Mouse (Mus musculus) heart, embryonic 14.5 days (tissue): ENCODE measurements around the gene Gm43518. TPM values are rescaled to one million over a fixed set of nuclear protein-coding genes. Genes with fewer than 3 reads are reported as not detected.

Source experiments
- ATAC-seq: fragments of 200-750 bp; cut with Nextera tagmentation; 2 replicates; pipeline ENCODE4 v1.8.0; 2017; ENCODE audit warnings: low read depth, moderate TSS enrichment; ENCODE audit not compliant: insufficient number of reproducible peaks, insufficient read depth, low FRiP score
- H3K27ac ChIP-seq, 2 experiments: fragments of 200-500 bp in 1 of 2; fragments of 300-500 bp in 1 of 2; sonication (generic) in 1 of 2; replicated peaks in 1 of 2; 2 replicates each; pipeline ENCODE4 v1.5.1; 2012 to 2014; ENCODE audit warnings: low read depth in 2 of 2, low read length in 2 of 2, control low read depth in 1 of 2, mild to moderate bottlenecking in 1 of 2, mixed read lengths in 1 of 2; ENCODE audit not compliant: control insufficient read depth in 1 of 2, insufficient read depth in 1 of 2
- H3K27me3 ChIP-seq: fragments of 300-500 bp; sonication (generic); 2 replicates; pipeline ENCODE4 v1.6.1; 2014; ENCODE audit warnings: mild to moderate bottlenecking, low read length, control low read depth; ENCODE audit not compliant: control insufficient read depth, insufficient read depth
- H3K36me3 ChIP-seq: fragments of 300-500 bp; sonication (generic); 2 replicates; pipeline ENCODE4 v1.6.1; 2014; ENCODE audit warnings: mild to moderate bottlenecking, control low read depth, low read length, mixed read lengths; ENCODE audit not compliant: control insufficient read depth, insufficient read depth
- H3K4me1 ChIP-seq, 2 experiments: fragments of 200-500 bp in 1 of 2; fragments of 300-500 bp in 1 of 2; sonication (generic) in 1 of 2; 2 replicates each; pipeline ENCODE4 v1.6.1; 2012 to 2014; ENCODE audit warnings: low read length in 2 of 2, control low read depth in 1 of 2, mixed read lengths in 1 of 2; ENCODE audit not compliant: control insufficient read depth in 2 of 2, insufficient read depth in 2 of 2
- H3K4me2 ChIP-seq: fragments of 300-500 bp; sonication (generic); 2 replicates; pipeline ENCODE4 v1.6.1; 2014; ENCODE audit warnings: mild to moderate bottlenecking, low read length
- H3K4me3 ChIP-seq, 2 experiments: fragments of 200-500 bp in 1 of 2; fragments of 300-500 bp in 1 of 2; sonication (generic) in 1 of 2; 2 replicates each; pipeline ENCODE4 v1.5.1; 2012 to 2014; ENCODE audit warnings: low read length in 2 of 2, mild to moderate bottlenecking in 2 of 2, control low read depth in 1 of 2, low read depth in 1 of 2, moderate library complexity in 1 of 2; ENCODE audit not compliant: control insufficient read depth in 1 of 2, insufficient read depth in 1 of 2
- H3K9ac ChIP-seq: fragments of 300-500 bp; sonication (generic); 2 replicates; pipeline ENCODE4 v1.6.1; 2014; ENCODE audit warnings: mild to moderate bottlenecking, low read length
- H3K9me3 ChIP-seq: fragments of 300-500 bp; sonication (generic); 2 replicates; pipeline ENCODE4 v1.6.1; 2016; ENCODE audit warnings: low read length, control low read depth; ENCODE audit not compliant: control insufficient read depth
- WGBS: fragments of 180-500 bp; shearing (Covaris S2); extraction: QIAGEN DNeasy Blood & Tissue Kit; methylation state at CpG from one replicate; pipeline ENCODE4 v1.1.7; 2014; 5-methylcytosine and 5-hydroxymethylcytosine counted together
- polyA plus RNA-seq: library from polyadenylated mRNA; unstranded; fragments of >200 nt; fragmentation: Nextera tagmentation; extraction: Ambion mirVana; gene quantifications from 2 replicates; pipeline ENCODE4 v1.2.1, GENCODE M21; 2014

The Gm43518 gene
- polyA plus RNA-seq, 1 experiment from 2014 or later = 1.4 TPM

GRCm38 (mm10) chr5:123970576-123970975 is 43.4 kb downstream of the Gm43518 start:
- WGBS = 72% methylated on average over 4 of the region's 4 CpGs
- H3K9ac ChIP-seq = no peak overlapping the region

DNA sequence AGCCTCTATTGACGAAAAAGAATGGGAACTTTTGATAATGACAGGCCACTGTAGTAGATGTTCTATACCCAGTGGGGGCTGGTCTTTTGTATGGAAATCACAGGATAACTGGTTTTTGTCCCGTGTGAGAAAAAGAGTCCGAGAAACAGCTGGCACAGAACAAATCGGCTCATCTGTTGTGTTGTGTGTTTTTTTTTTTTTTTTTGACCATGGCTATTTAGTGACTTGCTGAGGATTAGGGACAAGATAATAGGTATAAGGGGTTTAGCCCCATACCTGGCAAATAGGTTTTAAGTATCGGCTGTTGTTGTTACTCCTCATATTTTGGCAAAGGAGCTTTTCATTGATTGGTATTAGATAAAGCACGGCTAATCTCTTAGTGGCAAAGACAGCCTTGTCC is 45.2 kb downstream of the Gm43518 start:
- 68% methylated on average over 6 of the region's 6 CpGs for WGBS
- Histone ChIP-seq H3K27ac (no peak overlapping the region), H3K4me1 (peaks cover 7 to 8% of the 10 kb centered on the region in 2 experiments; a peak in 3 of 4 replicates), H3K9ac (no peak overlapping the region), H3K36me3 (no peaks in the 10 kb centered on the region), H3K4me2 (no peak overlapping the region), H3K27me3 (no peaks in the 10 kb centered on the region; the same call in 1 of the 2 replicates), H3K4me3 (no peak overlapping the region), H3K9me3 (no peaks in the 10 kb centered on the region)
- no peak for ATAC-seq

More at GRCm38 (mm10) chr5:123970576-123970975, 43.4 kb downstream of the Gm43518 start:
- Histone ChIP-seq H3K27ac (no peak overlapping the region), H3K9me3 (no peaks in the 10 kb centered on the region), H3K4me1 (peaks cover 4 to 7% of the 10 kb centered on the region in 2 experiments; a peak in 3 of 4 replicates), H3K4me2 (no peak overlapping the region), H3K27me3 (no peaks in the 10 kb centered on the region; the same call in 1 of the 2 replicates), H3K36me3 (no peaks in the 10 kb centered on the region), H3K4me3 (no peak overlapping the region)
- no peak for ATAC-seq

DNA sequence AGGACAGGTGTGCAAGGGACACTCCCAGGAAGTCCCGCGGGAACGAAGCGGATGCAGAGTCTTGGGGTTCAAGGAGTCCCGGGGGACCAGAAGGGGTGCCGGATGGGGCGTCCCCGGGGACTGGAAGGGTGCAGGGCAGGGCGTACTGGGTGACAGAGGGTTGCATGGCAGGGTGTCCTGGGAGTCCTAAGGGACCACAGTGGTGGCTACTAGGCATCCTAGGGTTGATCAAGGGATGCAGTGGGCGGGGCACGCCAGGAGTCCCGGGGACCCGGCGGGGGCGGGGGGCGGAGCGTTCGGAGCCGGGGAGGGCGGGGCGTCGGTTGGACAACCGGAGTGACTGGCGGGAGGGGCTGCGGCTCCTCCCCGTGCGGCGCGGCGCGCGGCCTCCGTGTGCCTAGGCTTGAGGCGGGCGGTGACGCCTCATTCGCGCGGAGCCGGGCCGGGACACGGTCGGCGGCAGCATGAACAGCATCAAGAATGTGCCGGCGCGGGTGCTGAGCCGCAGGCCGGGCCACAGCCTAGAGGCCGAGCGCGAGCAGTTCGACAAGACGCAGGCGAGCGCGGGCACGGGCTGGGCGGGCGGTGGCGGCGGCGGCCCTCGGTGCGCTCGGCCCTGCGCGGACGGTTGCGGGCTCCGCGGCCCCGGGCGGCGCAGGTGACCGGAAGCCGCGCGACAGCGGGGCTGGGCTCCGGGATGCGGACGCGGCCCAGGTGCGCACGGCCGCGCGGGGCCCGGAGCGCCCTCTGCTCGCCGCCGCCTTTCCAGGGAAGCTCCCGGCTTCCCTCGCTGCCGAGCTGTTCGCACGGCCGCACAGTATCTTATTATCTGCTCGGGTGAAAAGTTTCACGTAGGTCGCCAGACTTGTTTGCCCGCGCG is 46.3 kb downstream of the Gm43518 start, which contains the start of gene Hip1r:
Hip1r (plus strand) TSS at position 330 of the 880 bp plus-strand sequence.
- Histone ChIP-seq H3K9ac (peak within 1 kb of the TSS; percentile 83), H3K36me3 (no peaks in the 10 kb centered on the region)

GRCm38 (mm10) chr5:123974179-123974485 is 46.9 kb downstream of the Gm43518 start:
- H3K27me3 ChIP-seq = no peaks in the 10 kb centered on the region; the same call in 1 of the 2 replicates
- peak overlapping the region; percentile 76 to 86 for H3K4me3 ChIP-seq
- peak overlapping the region; percentile 91 for H3K4me2 ChIP-seq
- no peak for ATAC-seq
- under 1% methylated on average over 14 of the region's 14 CpGs for whole genome bisulfite sequencing
- H3K36me3 ChIP-seq = no peaks in the 10 kb centered on the region
- H3K27ac ChIP-seq = no peak overlapping the region
- peak overlapping the region; percentile 83 for H3K9ac ChIP-seq
- H3K4me1 ChIP-seq = peaks cover 12 to 16% of the 10 kb centered on the region in 2 experiments; a peak in 3 of 4 replicates
- no peaks in the 10 kb centered on the region for H3K9me3 ChIP-seq

More for the DNA sequence above, 46.3 kb downstream of the Gm43518 start, which contains the start of gene Hip1r:
- H3K4me3 ChIP-seq = peak within 1 kb of the TSS; percentile 76 to 86
- H3K4me1 ChIP-seq = peaks cover 12 to 16% of the 10 kb centered on the region in 2 experiments; a peak in 3 of 4 replicates
- WGBS = 1% methylated on average over 102 of the region's 106 CpGs
- no peaks in the 10 kb centered on the region for H3K9me3 ChIP-seq
- no peaks in the 10 kb centered on the region; the same call in 1 of the 2 replicates for H3K27me3 ChIP-seq
- ATAC-seq = peak; percentile 66
- peak within 1 kb of the TSS; percentile 91 for H3K4me2 ChIP-seq
- H3K27ac ChIP-seq = no peak within 1 kb of the TSS

DNA sequence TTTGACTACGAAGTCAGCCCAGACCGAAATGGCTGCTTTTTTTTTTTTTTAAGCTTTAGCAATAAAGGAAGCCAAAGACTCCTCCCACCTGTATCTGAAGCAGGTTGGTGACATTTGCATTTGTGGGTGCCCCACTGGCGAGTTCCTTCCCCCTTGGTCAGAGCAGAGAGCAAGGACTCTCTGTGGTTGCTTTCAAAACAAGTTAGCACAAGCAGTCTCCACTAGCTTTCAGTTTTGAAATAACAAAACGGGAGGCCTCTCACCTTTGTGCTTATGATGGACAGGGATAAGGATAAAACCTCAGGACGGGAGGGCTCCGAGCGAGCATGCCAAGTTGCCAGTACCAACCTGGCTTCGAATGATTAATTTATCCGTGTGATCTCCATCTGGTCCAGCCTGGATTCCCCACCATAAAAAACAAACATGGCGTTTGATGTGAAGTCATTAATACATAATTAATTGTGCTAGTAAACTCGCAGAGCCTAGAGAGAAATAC is 47.4 kb downstream of the Gm43518 start:
- WGBS = 52% methylated on average over 11 of the region's 11 CpGs
- H3K4me1 ChIP-seq = peaks cover 18 to 19% of the 10 kb centered on the region in 2 experiments
- no peaks in the 10 kb centered on the region for H3K9me3 ChIP-seq
- no peaks in the 10 kb centered on the region; the same call in 1 of the 2 replicates for H3K27me3 ChIP-seq
- ATAC-seq = no peak
- no peak overlapping the region for H3K27ac ChIP-seq
- peak overlapping the region; percentile 83 for H3K9ac ChIP-seq
- peak overlapping the region in 1 of 2 experiments; percentile 76; a peak in 2 of 4 replicates for H3K4me3 ChIP-seq
- H3K36me3 ChIP-seq = no peaks in the 10 kb centered on the region
- H3K4me2 ChIP-seq = peak overlapping the region; percentile 91

GRCm38 (mm10) chr5:123975668-123976180 is 48.5 kb downstream of the Gm43518 start:
- Histone ChIP-seq H3K4me1 (peaks cover 22 to 25% of the 10 kb centered on the region in 2 experiments), H3K27ac (no peak overlapping the region), H3K27me3 (no peaks in the 10 kb centered on the region; the same call in 1 of the 2 replicates), H3K36me3 (no peaks in the 10 kb centered on the region), H3K4me3 (no peak overlapping the region), H3K9ac (no peak overlapping the region), H3K4me2 (no peak overlapping the region), H3K9me3 (no peaks in the 10 kb centered on the region)
- WGBS = 40% methylated on average over 6 of the region's 6 CpGs
- ATAC-seq = no peak

- Histone ChIP-seq H3K4me3 (no peak overlapping the region), H3K27me3 (no peaks in the 10 kb centered on the region; the same call in 1 of the 2 replicates), H3K4me2 (no peak overlapping the region), H3K9ac (no peak overlapping the region), H3K27ac (no peak overlapping the region), H3K9me3 (no peaks in the 10 kb centered on the region), H3K36me3 (no peaks in the 10 kb centered on the region), H3K4me1 (peaks cover 27 to 39% of the 10 kb centered on the region in 2 experiments)
- WGBS = 71% methylated on average over 3 of the region's 3 CpGs
- no peak for ATAC-seq
Observed at GRCm38 (mm10) chr5:123977231-123977630, 50.0 kb downstream of the Gm43518 start.
